Mouse (Mus musculus) hindbrain, embryonic 16.5 days (tissue): ENCODE measurements at regions not wholly inside any gene's neighbourhood (a gene's known extent, or its start where the extent isn't known, plus 50 kb on each side); places are given as distances from the start of the nearest gene placed in this dataset.

ENCODE experiments used
- ATAC-seq: fragments of 200-750 bp; cut with Nextera tagmentation; 2 replicates; pipeline ENCODE4 v1.8.0; 2017; ENCODE audit warnings: moderate TSS enrichment, moderate library complexity
- H3K27ac ChIP-seq: fragments of 300-500 bp; sonication (generic); 2 replicates; pipeline ENCODE4 v1.5.1; 2014; ENCODE audit warnings: low read depth, mild to moderate bottlenecking, control low read depth, low read length, moderate library complexity
- H3K27me3 ChIP-seq: fragments of 300-500 bp; sonication (generic); replicated peaks from 2 replicates; pipeline ENCODE4 v1.6.1; 2014; ENCODE audit warnings: low read length; ENCODE audit not compliant: control insufficient read depth, insufficient read depth
- H3K36me3 ChIP-seq: fragments of 300-500 bp; sonication (generic); 2 replicates; pipeline ENCODE4 v1.6.1; 2014; ENCODE audit warnings: mild to moderate bottlenecking, low read length, moderate library complexity, mixed read lengths; ENCODE audit not compliant: control insufficient read depth, insufficient read depth
- H3K4me1 ChIP-seq: fragments of 300-500 bp; sonication (generic); 2 replicates; pipeline ENCODE4 v1.6.1; 2014; ENCODE audit warnings: low read depth, low read length; ENCODE audit not compliant: control insufficient read depth, insufficient read depth
- H3K4me2 ChIP-seq: fragments of 300-500 bp; sonication (generic); 2 replicates; pipeline ENCODE4 v1.6.1; 2014; ENCODE audit warnings: mild to moderate bottlenecking, low read length, control low read depth, moderate library complexity
- H3K4me3 ChIP-seq: fragments of 300-500 bp; sonication (generic); 2 replicates; pipeline ENCODE4 v1.5.1; 2014; ENCODE audit warnings: mild to moderate bottlenecking, low read length, control low read depth, moderate library complexity
- H3K9ac ChIP-seq: fragments of 300-500 bp; sonication (generic); 2 replicates; pipeline ENCODE4 v1.6.1; 2014; ENCODE audit warnings: low read depth, mild to moderate bottlenecking, control low read depth, low read length, moderate library complexity
- H3K9me3 ChIP-seq: fragments of 300-500 bp; sonication (generic); 2 replicates; pipeline ENCODE4 v1.6.1; 2014; ENCODE audit warnings: mild to moderate bottlenecking, low read length, moderate library complexity; ENCODE audit not compliant: control insufficient read depth
- WGBS: fragments of 180-500 bp; shearing (Covaris S2); extraction: QIAGEN DNeasy Blood & Tissue Kit; methylation state at CpG from one replicate; pipeline ENCODE4 v1.1.7; 2014; 5-methylcytosine and 5-hydroxymethylcytosine counted together

GRCm38 (mm10) chr11:19493089-19493756, 431.0 kb upstream of the Spred2 start:
- Histone ChIP-seq H3K9ac (no peak overlapping the region), H3K4me3 (no peak overlapping the region), H3K27me3 (no peaks in the 10 kb centered on the region), H3K4me1 (no peaks in the 10 kb centered on the region), H3K9me3 (no peaks in the 10 kb centered on the region), H3K27ac (no peak overlapping the region), H3K4me2 (no peak overlapping the region), H3K36me3 (no peaks in the 10 kb centered on the region)
- ATAC-seq = no peak
- 98% methylated on average over 2 of the region's 2 CpGs for WGBS

- no peak for ATAC-seq
- Histone ChIP-seq H3K4me1 (no peaks in the 10 kb centered on the region), H3K36me3 (no peaks in the 10 kb centered on the region), H3K27me3 (no peaks in the 10 kb centered on the region), H3K27ac (no peak overlapping the region), H3K9ac (no peak overlapping the region), H3K4me2 (no peak overlapping the region), H3K4me3 (no peak overlapping the region), H3K9me3 (no peaks in the 10 kb centered on the region)
- WGBS = 72% methylated on average over 3 of the region's 3 CpGs
These were observed 402.5 kb upstream of the Spred2 start for GRCm38 (mm10) chr11:19521721-19522120.

GRCm38 (mm10) chr11:19523853-19524487, 400.2 kb upstream of the Spred2 start:
- WGBS = 19% methylated on average over 6 of the region's 6 CpGs
- no peaks in the 10 kb centered on the region for H3K27me3 ChIP-seq
- no peak overlapping the region for H3K9ac ChIP-seq
- H3K36me3 ChIP-seq = no peaks in the 10 kb centered on the region
- H3K4me1 ChIP-seq = 0 out of 2 replicates have a peak, but pooled peaks cover 2% of the 10 kb centered on the region
- no peak overlapping the region for H3K27ac ChIP-seq
- no peak overlapping the region for H3K4me3 ChIP-seq
- H3K4me2 ChIP-seq = no peak overlapping the region
- peak; percentile 97 for ATAC-seq
- no peaks in the 10 kb centered on the region for H3K9me3 ChIP-seq

GRCm38 (mm10) chr11:19529126-19529525, 395.0 kb upstream of the Spred2 start:
- H3K4me1 ChIP-seq = peaks cover 14% of the 10 kb centered on the region
- H3K4me2 ChIP-seq = no peak overlapping the region
- no peaks in the 10 kb centered on the region for H3K27me3 ChIP-seq
- H3K9me3 ChIP-seq = no peaks in the 10 kb centered on the region
- H3K4me3 ChIP-seq = no peak overlapping the region
- no peak overlapping the region for H3K9ac ChIP-seq
- ATAC-seq = peak; percentile 28; the same call in 1 of the 2 replicates
- H3K36me3 ChIP-seq = no peaks in the 10 kb centered on the region
- H3K27ac ChIP-seq = no peak overlapping the region
- 23% methylated on average over 5 of the region's 5 CpGs for WGBS

GRCm38 (mm10) chr11:19530652-19531051, 393.5 kb upstream of the Spred2 start:
- peak overlapping the region; percentile 47 for H3K4me2 ChIP-seq
- no peak for ATAC-seq
- H3K27ac ChIP-seq = no peak overlapping the region

GRCm38 (mm10) chr11:19531255-19532003, 392.7 kb upstream of the Spred2 start:
- WGBS = 8% methylated on average over 20 of the region's 20 CpGs
- H3K4me2 ChIP-seq = peak overlapping the region; percentile 47
- peak overlapping the region; percentile 51 for H3K9ac ChIP-seq
- ATAC-seq = peak; percentile 74
- no peaks in the 10 kb centered on the region for H3K9me3 ChIP-seq
- H3K27me3 ChIP-seq = no peaks in the 10 kb centered on the region
- peak overlapping the region; percentile 72 for H3K27ac ChIP-seq
- H3K4me3 ChIP-seq = no peak overlapping the region
- H3K4me1 ChIP-seq = peaks cover 14% of the 10 kb centered on the region
- H3K36me3 ChIP-seq = no peaks in the 10 kb centered on the region

More at GRCm38 (mm10) chr11:19530652-19531051, 393.5 kb upstream of the Spred2 start:
- Histone ChIP-seq H3K27me3 (no peaks in the 10 kb centered on the region), H3K9ac (no peak overlapping the region), H3K9me3 (no peaks in the 10 kb centered on the region), H3K4me1 (peaks cover 14% of the 10 kb centered on the region), H3K4me3 (no peak overlapping the region), H3K36me3 (no peaks in the 10 kb centered on the region)
- 46% methylated on average over 3 of the region's 3 CpGs for WGBS

- Histone ChIP-seq H3K27me3 (no peaks in the 10 kb centered on the region), H3K4me3 (no peak overlapping the region), H3K9ac (no peak overlapping the region), H3K4me1 (peaks cover 14% of the 10 kb centered on the region), H3K4me2 (no peak overlapping the region), H3K27ac (no peak overlapping the region), H3K36me3 (no peaks in the 10 kb centered on the region), H3K9me3 (no peaks in the 10 kb centered on the region)
- WGBS = 90% methylated on average over 7 of the region's 7 CpGs
- ATAC-seq = no peak
These were observed 391.3 kb upstream of the Spred2 start for GRCm38 (mm10) chr11:19532867-19533266.

GRCm38 (mm10) chr11:19533701-19534100, 390.5 kb upstream of the Spred2 start:
- Histone ChIP-seq H3K9ac (no peak overlapping the region), H3K9me3 (no peaks in the 10 kb centered on the region), H3K4me1 (peaks cover 14% of the 10 kb centered on the region), H3K4me3 (no peak overlapping the region), H3K27me3 (no peaks in the 10 kb centered on the region), H3K4me2 (no peak overlapping the region), H3K36me3 (no peaks in the 10 kb centered on the region), H3K27ac (no peak overlapping the region)
- WGBS = 62% methylated on average over 1 of the region's 1 CpGs
- ATAC-seq = no peak

- ATAC-seq = no peak
- H3K4me1 ChIP-seq = peaks cover 9% of the 10 kb centered on the region
- H3K27ac ChIP-seq = no peak overlapping the region
- H3K27me3 ChIP-seq = no peaks in the 10 kb centered on the region
- H3K9me3 ChIP-seq = no peaks in the 10 kb centered on the region
- no peak overlapping the region for H3K9ac ChIP-seq
- no peak overlapping the region for H3K4me2 ChIP-seq
- 90% methylated on average over 1 of the region's 1 CpGs for WGBS
- no peaks in the 10 kb centered on the region for H3K36me3 ChIP-seq
- no peak overlapping the region for H3K4me3 ChIP-seq
These were observed 389.0 kb upstream of the Spred2 start for GRCm38 (mm10) chr11:19535215-19535614.
